Mouse (Mus musculus): ENCODE results near the gene Map3k14.
A peak's percentile ranks its signal among the peaks of the same experiment; 100 is the strongest.

Map3k14 gene

DNA sequence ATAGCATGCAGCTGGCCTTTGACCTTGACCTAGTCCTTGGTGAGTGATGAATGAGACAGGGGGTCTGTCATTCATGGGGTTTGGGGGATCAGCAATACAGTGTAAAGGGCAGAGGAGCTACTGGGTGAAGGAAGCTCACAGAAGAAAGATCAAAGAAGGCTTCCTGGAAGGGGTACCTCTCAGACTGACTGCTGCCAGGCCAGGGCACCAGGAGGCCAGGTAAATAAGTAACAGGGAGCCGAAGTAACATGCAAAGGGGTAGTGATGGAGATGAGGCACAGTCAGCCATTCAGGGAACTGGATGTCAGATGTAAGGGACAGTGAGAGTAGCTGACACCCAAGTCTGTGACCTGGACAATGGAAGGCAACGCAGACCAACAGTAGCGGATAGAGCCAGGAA, 5.6 kb upstream of the Map3k14 start:
- DNase-seq (ENCODE audit: low spot score in 2 of 2): no peak

- DNase-seq (ENCODE audit: low spot score in 2 of 2): no peak
Measured at GRCm38 (mm10) chr11:103271979-103272378, 4.7 kb upstream of the Map3k14 start.

DNA sequence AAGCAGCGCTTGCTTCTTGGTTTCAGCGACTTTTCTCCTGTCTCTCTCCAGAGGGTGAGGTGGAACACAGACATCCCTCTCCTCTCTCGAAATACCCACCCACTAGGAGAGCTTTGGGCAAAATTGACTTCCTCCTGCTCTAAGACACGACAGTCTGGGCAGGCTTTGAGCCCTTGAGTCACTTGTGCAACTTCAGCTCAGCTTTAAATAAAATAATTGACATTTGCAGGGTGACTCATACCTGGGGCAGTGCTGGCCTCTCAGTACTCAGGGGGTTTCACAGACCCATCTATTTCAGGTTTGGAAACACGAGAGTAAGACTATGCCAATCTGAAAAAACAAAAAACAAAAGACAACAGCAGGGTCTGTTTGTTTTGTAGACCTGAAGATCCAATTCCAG, 2.2 kb upstream of the Map3k14 start:
- DNase-seq (ENCODE audit: low spot score in 2 of 2): no peak

DNA sequence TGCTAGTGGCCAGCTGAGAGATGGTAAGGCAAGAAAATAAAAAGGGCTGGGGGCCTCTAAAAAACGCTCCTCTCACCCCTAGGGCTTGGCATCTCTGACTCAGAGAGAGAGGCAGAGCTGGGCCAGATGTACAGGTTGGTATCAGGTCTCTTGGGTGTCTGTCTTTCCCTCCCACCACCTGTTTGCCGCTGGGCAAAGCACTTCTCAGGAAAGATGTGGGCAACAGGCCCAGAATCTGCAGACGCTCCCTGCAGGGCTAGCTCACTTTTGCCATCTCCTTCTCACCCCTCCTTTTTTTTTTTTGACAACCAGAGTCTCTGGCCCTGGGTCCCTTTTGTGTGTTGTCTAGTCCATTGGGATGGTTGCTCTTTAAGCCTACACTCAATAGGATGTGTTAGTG, 1.6 kb upstream of the Map3k14 start:
- no peak for DNase-seq (ENCODE audit: low spot score in 2 of 2)

GRCm38 (mm10) chr11:103268350-103268749, 1.1 kb upstream of the Map3k14 start:
- no peak for DNase-seq (ENCODE audit: low spot score in 2 of 2)

DNA sequence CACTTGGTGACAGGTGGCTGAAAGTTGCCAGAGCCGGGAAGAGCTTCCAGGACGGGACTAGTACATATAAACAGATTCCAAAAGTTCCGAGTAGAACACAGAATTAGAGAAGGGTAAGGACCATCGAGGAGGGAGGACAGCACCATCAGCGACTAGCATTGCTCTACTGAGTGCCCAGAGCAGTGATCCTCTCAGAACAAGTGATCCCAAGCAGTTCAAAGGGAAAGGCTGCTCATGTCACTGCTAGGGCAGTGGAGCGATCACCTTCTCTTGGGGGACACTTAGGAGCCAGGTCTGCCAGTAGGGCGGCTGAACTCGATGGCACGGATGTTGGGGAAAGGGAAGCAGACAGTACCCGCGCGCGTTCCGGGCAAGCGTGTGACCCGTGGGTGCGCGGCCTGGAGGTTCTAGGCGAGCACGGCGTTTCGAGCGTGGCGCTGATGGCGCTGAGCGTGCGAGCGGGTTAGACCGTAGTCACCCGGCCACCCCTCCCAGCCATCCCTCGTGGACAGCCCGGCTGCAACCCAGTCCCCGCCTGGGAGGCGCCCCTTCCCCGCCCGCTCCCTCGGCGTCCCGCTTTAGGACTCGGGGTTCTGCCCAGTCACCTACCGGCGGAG, 435 bp downstream of the Map3k14 start:
- DNase-seq (ENCODE audit: low spot score in 2 of 2): no peak

GRCm38 (mm10) chr11:103265856-103266255, 1.4 kb downstream of the Map3k14 start:
- no peak for DNase-seq (ENCODE audit: low spot score in 2 of 2)

DNA sequence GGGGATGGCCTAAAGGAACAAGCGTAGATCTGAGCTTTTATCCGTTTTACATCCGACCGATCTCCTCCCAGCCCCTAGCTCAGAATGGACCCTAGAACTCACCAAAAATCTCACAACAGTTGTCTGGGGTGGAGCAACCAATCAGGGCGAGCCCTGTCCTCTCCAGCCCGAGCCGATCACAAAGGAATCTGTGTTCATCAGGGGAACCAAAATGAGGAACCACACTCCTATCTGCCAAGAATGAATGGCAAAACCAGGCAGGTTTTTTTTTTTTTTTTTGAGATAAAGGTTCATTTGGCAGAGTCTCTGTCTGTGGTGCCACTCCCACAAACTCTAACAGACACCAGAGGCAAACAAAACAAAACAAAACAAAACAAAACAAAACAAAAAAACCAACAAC, 2.1 kb downstream of the Map3k14 start:
- no peak for DNase-seq (ENCODE audit: low spot score in 2 of 2)

DNA sequence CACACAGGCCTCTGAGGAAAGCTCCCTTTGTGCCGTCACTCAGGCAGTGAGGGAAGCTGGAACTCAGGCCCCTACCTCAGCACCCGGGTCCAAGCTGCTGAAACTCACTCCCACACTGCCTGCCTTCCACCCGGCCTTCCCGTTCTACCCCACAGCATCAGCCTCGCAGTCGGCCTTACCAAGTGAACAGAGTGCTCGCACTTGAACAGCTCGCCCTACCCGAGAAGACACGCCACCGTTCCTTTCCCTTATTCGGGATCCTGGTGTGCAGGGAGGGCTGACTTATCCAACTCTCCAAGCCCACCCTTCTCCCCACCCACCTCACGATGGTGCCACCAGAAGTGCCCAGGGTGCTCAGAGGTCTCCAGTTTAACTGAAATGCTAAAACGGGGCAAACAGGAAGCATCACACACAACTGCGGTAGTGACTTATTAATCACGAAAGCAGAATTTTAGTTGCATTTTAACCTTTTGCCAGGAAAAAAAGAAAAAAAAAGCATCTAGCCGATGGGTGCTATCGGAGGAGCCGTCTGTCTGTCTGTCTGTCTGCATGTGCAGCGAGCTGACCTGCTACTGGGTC, 2.8 kb downstream of the Map3k14 start:
- DNase-seq (ENCODE audit: low spot score in 2 of 2): no peak

DNA sequence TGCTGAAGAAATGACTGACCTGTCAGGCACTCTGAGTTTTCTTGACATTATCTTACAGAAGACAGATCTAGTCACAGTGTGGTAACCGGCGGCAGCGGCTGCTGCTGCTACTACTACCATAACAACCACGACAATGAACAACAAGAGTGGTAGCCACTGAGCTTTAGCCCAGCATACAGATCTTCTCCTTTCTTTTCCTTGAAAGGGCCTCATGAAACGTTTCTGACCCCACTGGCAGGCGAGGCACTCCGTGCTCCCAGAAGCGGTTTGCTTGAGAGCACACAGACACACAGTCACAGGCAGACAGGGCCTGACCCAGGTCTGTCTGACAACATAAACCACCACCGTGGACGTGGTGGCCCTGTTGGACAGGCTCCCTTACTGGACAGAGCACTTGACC, 3.7 kb downstream of the Map3k14 start:
- DNase-seq (ENCODE audit: low spot score in 2 of 2): no peak

- DNase-seq (ENCODE audit: low spot score in 2 of 2): no peak
Measured at GRCm38 (mm10) chr11:103262412-103263267, 4.6 kb downstream of the Map3k14 start.

DNA sequence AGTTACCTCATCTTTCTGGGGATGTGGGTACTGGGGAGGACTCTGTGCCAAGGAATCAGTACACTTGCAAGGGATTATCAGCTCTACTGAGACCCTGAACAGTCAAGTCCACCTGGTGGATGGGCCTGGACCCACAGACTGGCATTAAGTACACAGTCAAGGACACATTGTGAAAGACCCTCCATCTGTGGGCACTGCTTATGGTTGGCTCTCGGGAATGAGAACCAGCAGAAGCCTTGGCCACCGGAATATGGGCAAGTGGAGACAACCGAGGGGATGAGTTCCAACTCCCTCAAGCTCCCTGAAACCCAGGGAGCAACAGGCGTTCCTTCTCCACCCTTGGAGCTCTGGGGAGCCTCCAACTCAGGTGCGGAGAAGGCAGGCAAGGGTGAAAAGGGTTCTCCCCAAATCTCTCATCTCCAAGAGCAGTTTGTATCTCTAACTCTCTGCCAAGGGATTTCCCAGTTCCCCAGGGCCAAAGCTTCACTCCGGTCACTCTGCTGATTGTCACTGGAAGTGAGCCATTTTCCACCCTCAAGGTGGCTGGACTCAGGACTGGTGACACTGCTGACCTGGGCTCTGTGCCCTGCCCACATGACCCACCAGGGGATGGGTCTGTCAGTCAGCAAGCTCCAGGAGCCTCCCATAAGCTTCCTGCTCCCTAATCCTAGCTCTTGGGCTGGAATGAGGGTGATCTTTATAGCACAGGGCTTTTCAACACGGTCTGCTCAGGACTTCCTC, 5.4 kb downstream of the Map3k14 start:
- no peak for DNase-seq (ENCODE audit: low spot score in 2 of 2)

- DNase-seq (ENCODE audit: low spot score in 2 of 2): no peak
Measured at GRCm38 (mm10) chr11:103260515-103261192, 6.6 kb downstream of the Map3k14 start.

GRCm38 (mm10) chr11:103260034-103260433, 7.2 kb downstream of the Map3k14 start:
- DNase-seq (ENCODE audit: low spot score in 2 of 2): no peak

GRCm38 (mm10) chr11:103257938-103258481, 9.3 kb downstream of the Map3k14 start:
- no peak for DNase-seq (ENCODE audit: low spot score in 2 of 2)

GRCm38 (mm10) chr11:103253605-103254004, 13.7 kb downstream of the Map3k14 start:
- no peak for DNase-seq (ENCODE audit: low spot score in 2 of 2)

DNA sequence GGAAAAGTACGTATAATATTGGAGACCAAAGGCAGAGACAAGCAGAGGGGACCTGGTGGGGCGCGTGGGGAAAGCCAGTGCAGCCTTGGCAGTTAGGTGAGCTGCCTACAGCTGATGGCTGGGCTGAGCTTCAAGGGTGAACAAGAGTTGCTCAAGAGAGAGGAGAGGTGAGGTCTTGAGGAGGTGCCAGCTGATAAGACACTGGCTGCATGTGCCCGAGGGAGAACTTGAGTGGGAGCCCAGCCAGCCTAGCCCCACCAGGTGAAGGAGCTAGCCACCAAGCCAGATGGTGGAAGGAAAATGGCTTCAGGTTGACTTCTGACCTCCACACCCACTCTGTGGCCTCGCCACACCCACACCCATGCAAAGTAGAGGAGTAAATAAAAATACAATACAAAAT, 14.9 kb downstream of the Map3k14 start:
- no peak for DNase-seq (ENCODE audit: low spot score in 2 of 2)

GRCm38 (mm10) chr11:103250324-103250723, 16.9 kb downstream of the Map3k14 start:
- no peak for DNase-seq (ENCODE audit: low spot score in 2 of 2)

GRCm38 (mm10) chr11:103249509-103249908, 17.8 kb downstream of the Map3k14 start:
- DNase-seq (ENCODE audit: low spot score in 2 of 2): no peak

DNA sequence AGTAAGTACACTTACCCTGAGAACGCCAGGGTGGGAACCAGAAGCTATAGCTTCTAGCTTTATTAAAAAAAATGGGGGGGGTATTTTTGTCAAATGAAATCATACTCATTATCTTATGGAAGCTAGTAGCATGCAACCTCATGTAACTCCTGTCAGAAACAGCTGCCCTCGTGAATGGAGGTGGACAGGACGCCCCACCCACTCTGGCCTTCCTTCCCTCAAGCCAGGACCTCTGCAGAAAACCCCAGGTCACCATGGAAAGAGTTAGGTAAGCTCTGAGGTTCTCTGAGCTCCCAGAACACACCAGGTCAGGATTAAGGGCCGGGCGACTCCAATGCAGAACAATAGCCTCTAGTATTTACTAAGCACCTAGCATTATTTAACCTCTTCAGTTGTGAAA, 18.4 kb downstream of the Map3k14 start:
- no peak for DNase-seq (ENCODE audit: low spot score in 2 of 2)

DNA sequence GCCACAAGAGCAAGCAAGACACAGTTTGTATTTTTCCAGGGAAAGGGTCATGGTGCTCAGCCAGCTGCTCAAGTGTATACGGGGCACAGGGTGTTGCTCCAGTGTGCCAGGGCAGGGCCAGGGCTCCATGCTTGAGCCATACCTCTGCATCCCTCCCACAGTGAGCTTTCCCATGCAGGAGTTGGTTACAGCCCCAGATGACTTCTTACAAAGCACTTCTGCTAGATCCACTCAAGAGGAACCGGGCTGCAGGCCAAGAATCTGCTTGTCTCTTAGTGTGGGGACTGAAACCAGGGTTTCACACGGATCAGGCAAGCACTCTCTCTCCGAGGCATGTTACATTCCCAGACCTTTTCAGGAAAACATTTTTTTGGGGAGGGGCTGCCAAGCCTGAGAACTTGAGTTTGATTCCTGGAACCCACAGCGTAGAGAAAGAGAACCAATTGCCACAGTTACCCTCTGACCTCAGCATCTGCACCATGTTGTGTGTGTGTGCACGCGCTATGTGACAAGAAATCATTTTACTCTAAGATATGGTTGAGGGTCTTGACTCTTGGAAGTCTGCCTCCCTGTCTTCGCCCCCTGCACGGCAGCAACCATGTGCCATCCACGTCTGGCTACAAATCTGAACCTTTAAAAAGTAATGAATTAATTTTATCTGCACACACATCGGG, 19.6 kb downstream of the Map3k14 start:
- peak; percentile 83 to 86 for DNase-seq (ENCODE audit: low spot score in 2 of 2)

Measured in frontal cortex, postnatal 36 days (tissue).